Mouse (Mus musculus): ENCODE results near the gene Ddx17.

GRCm38 (mm10) chr15:79525564-79525963 lies 21.0 kb downstream of the Ddx17 start:
- TF ChIP-seq CTCF (IDR thresholded peaks at IDR 0.05; ENCODE audit: borderline replicate concordance, insufficient read depth, low read length): no peak
- peak; percentile 9; the same call in 1 of the 2 replicates for TF ChIP-seq POLR2A (IDR thresholded peaks at IDR 0.05; ENCODE audit: low read depth, low read length)
